Mouse (Mus musculus): ENCODE results near the gene Megf9.

- TF ChIP-seq CTCF (IDR thresholded peaks at IDR 0.05; ENCODE audit: insufficient read depth, low read length): no peak
- TF ChIP-seq POLR2A (IDR thresholded peaks at IDR 0.05; ENCODE audit: borderline replicate concordance, extremely low read depth, low read depth, low read length): no peak
Measured at GRCm38 (mm10) chr4:70528622-70529021, 6.2 kb downstream of the Megf9 start.

All from lung, adult 2 months (tissue).